Mouse (Mus musculus): ENCODE measurements around the gene Dlat.

Dlat gene

GRCm38 (mm10) chr9:50659392-50660217 is at the start of gene Dlat:
Dlat (minus strand) TSS chr9:50659780.
- peak; percentile 82 for DNase-seq (ENCODE audit: low spot score)

GRCm38 (mm10) chr9:50709108-50709507 is 49.5 kb upstream of the Dlat start:
- no peak for DNase-seq (ENCODE audit: low spot score)

GRCm38 (mm10) chr9:50704907-50705306 is 45.3 kb upstream of the Dlat start:
- DNase-seq (ENCODE audit: low spot score): no peak

- no peak for DNase-seq (ENCODE audit: low spot score)
These were observed 41.5 kb upstream of the Dlat start for GRCm38 (mm10) chr9:50700921-50701691.

- no peak for DNase-seq (ENCODE audit: low spot score)
These were observed 39.1 kb upstream of the Dlat start for GRCm38 (mm10) chr9:50698418-50699409.

GRCm38 (mm10) chr9:50697706-50698041 is 38.1 kb upstream of the Dlat start:
- peak; percentile 61 for DNase-seq (ENCODE audit: low spot score)

- DNase-seq (ENCODE audit: low spot score): no peak
These were observed 37.5 kb upstream of the Dlat start for GRCm38 (mm10) chr9:50696851-50697705.

GRCm38 (mm10) chr9:50695153-50695552 is 35.6 kb upstream of the Dlat start:
- DNase-seq (ENCODE audit: low spot score): no peak

GRCm38 (mm10) chr9:50693631-50694030 is 34.1 kb upstream of the Dlat start:
- DNase-seq (ENCODE audit: low spot score): no peak

- DNase-seq (ENCODE audit: low spot score): no peak
These were observed 33.3 kb upstream of the Dlat start for GRCm38 (mm10) chr9:50692626-50693580.

GRCm38 (mm10) chr9:50686866-50687652 is 27.5 kb upstream of the Dlat start:
- DNase-seq (ENCODE audit: low spot score): no peak

GRCm38 (mm10) chr9:50681727-50682126 is 22.1 kb upstream of the Dlat start:
- no peak for DNase-seq (ENCODE audit: low spot score)

GRCm38 (mm10) chr9:50679406-50679805 is 19.8 kb upstream of the Dlat start:
- DNase-seq (ENCODE audit: low spot score): no peak

- no peak for DNase-seq (ENCODE audit: low spot score)
These were observed 15.2 kb upstream of the Dlat start for GRCm38 (mm10) chr9:50674771-50675170.

GRCm38 (mm10) chr9:50670690-50671089 is 11.1 kb upstream of the Dlat start:
- peak; percentile 11 for DNase-seq (ENCODE audit: low spot score)

GRCm38 (mm10) chr9:50667579-50668498 is 8.3 kb upstream of the Dlat start:
- no peak for DNase-seq (ENCODE audit: low spot score)

GRCm38 (mm10) chr9:50666442-50666841 is 6.9 kb upstream of the Dlat start:
- no peak for DNase-seq (ENCODE audit: low spot score)

- DNase-seq (ENCODE audit: low spot score): no peak
These were observed 5.2 kb upstream of the Dlat start for GRCm38 (mm10) chr9:50664826-50665225.

Measured in ovary, adult 18-20 months (tissue).